Mouse (Mus musculus) MEL (cell line): ENCODE measurements around the gene Paxx. TPM values are rescaled to one million over a fixed set of nuclear protein-coding genes. Genes with fewer than 3 reads are reported as not detected.

Experiments used
- DNase-seq: peaks from one replicate; pipeline ENCODE4 v3.0.0; 2011; ENCODE audit warnings: low read depth, low spot score
- H3K27ac ChIP-seq: 2 replicates; pipeline ENCODE4 v1.5.1; 2012; ENCODE audit warnings: low read depth, mild to moderate bottlenecking, control low read depth, low read length, moderate library complexity; ENCODE audit not compliant: control insufficient read depth
- H3K27me3 ChIP-seq, 2 experiments: fragments of 150-350 bp in 1 of 2; sonication (generic) in 1 of 2; 2 replicates each; pipeline ENCODE4 v1.6.1; 2012; ENCODE audit warnings: low read length in 2 of 2, mild to moderate bottlenecking in 2 of 2, improper control_type of control experiment in 1 of 2, moderate library complexity in 1 of 2; ENCODE audit not compliant: insufficient read depth in 2 of 2, control insufficient read depth in 1 of 2
- H3K36me3 ChIP-seq, 2 experiments: 2 replicates each; pipeline ENCODE4 v1.6.1; 2012 to 2014; ENCODE audit warnings: low read length in 2 of 2, improper control_type of control experiment in 1 of 2, inconsistent platforms in 1 of 2, mild to moderate bottlenecking in 1 of 2; ENCODE audit not compliant: insufficient read depth in 2 of 2, control insufficient read depth in 1 of 2
- H3K4me1 ChIP-seq, 2 experiments: fragments of 150-350 bp in 1 of 2; sonication (generic) in 1 of 2; 2 replicates each; pipeline ENCODE4 v1.6.1; 2012; ENCODE audit warnings: low read length in 2 of 2, improper control_type of control experiment in 1 of 2, mild to moderate bottlenecking in 1 of 2; ENCODE audit not compliant: insufficient read depth in 2 of 2, control insufficient read depth in 1 of 2
- H3K4me3 ChIP-seq, 2 experiments: fragments of 150-350 bp in 1 of 2; sonication (generic) in 1 of 2; 2 replicates each; pipeline ENCODE4 v1.5.1; 2012; ENCODE audit warnings: low read depth in 2 of 2, low read length in 2 of 2, mild to moderate bottlenecking in 2 of 2, moderate library complexity in 2 of 2, control low read depth in 1 of 2, improper control_type of control experiment in 1 of 2; ENCODE audit not compliant: control insufficient read depth in 1 of 2, insufficient read depth in 1 of 2
- H3K79me2 ChIP-seq: 2 replicates; pipeline ENCODE4 v1.6.1; 2012; ENCODE audit warnings: mild to moderate bottlenecking, low read length, moderate library complexity; ENCODE audit not compliant: control insufficient read depth, poor library complexity, insufficient read depth
- H3K9ac ChIP-seq: 2 replicates; pipeline ENCODE4 v1.6.1; 2012; ENCODE audit warnings: low read depth, mild to moderate bottlenecking, control low read depth, low read length, moderate library complexity; ENCODE audit not compliant: control insufficient read depth, poor library complexity, severe bottlenecking
- H3K9me3 ChIP-seq: fragments of 150-350 bp; sonication (generic); replicated peaks from 2 replicates; pipeline ENCODE4 v1.6.1; 2012; ENCODE audit warnings: mild to moderate bottlenecking, low read length, improper control_type of control experiment, moderate library complexity; ENCODE audit not compliant: insufficient read depth
- CHD2 ChIP-seq: IDR thresholded peaks from 2 replicates; pipeline ENCODE4 v1.6.1; 2011; ENCODE audit warnings: low read length, improper control_type of control experiment
- ELF1 ChIP-seq: IDR thresholded peaks from 2 replicates; pipeline ENCODE4 v1.6.1; 2014; ENCODE audit warnings: low read depth, mild to moderate bottlenecking, inconsistent platforms, low read length, improper control_type of control experiment, moderate library complexity
- ETS1 ChIP-seq: IDR thresholded peaks from 2 replicates; pipeline ENCODE4 v1.6.1; 2012; ENCODE audit warnings: low read depth, mild to moderate bottlenecking, inconsistent platforms, low read length, improper control_type of control experiment, moderate library complexity
- GABPA ChIP-seq: IDR thresholded peaks from 2 replicates; pipeline ENCODE4 v1.6.1; 2012; ENCODE audit warnings: low read depth, mild to moderate bottlenecking, inconsistent platforms, low read length, improper control_type of control experiment, moderate library complexity
- GATA1 ChIP-seq: IDR thresholded peaks from 2 replicates; pipeline ENCODE4 v1.6.1; 2011; ENCODE audit warnings: low read depth, low read length, improper control_type of control experiment
- HCFC1 ChIP-seq: IDR thresholded peaks from 2 replicates; pipeline ENCODE4 v1.6.1; 2012; ENCODE audit warnings: low read depth, mild to moderate bottlenecking, inconsistent platforms, low read length, improper control_type of control experiment, moderate library complexity
- JUND ChIP-seq: IDR thresholded peaks from 2 replicates; pipeline ENCODE4 v1.6.1; 2011; ENCODE audit warnings: low read depth, mild to moderate bottlenecking, improper control_type of control experiment, low read length
- KAT2A ChIP-seq: conservative IDR thresholded peaks from 2 replicates; pipeline ENCODE4 v1.6.1; 2012; ENCODE audit warnings: low read depth, low read length, improper control_type of control experiment, inconsistent platforms
- MAZ ChIP-seq: IDR thresholded peaks from 2 replicates; pipeline ENCODE4 v1.6.1; 2012; ENCODE audit warnings: low read depth, mild to moderate bottlenecking, inconsistent platforms, low read length, improper control_type of control experiment
- MEF2A ChIP-seq: IDR thresholded peaks from 2 replicates; pipeline ENCODE4 v1.6.1; 2014; ENCODE audit warnings: low read depth, mild to moderate bottlenecking, inconsistent platforms, low read length, improper control_type of control experiment; ENCODE audit not compliant: poor library complexity, insufficient replicate concordance, severe bottlenecking; ENCODE audit errors: extremely low read depth
- MXI1 ChIP-seq: IDR thresholded peaks from 2 replicates; pipeline ENCODE4 v1.6.1; 2011; ENCODE audit warnings: mild to moderate bottlenecking, low read depth, low read length, improper control_type of control experiment
- MYB ChIP-seq: IDR thresholded peaks from 2 replicates; pipeline ENCODE4 v1.6.1; 2011; ENCODE audit warnings: mild to moderate bottlenecking, low read depth, low read length, improper control_type of control experiment
- NELFE ChIP-seq: IDR thresholded peaks from 2 replicates; pipeline ENCODE4 v1.6.1; 2011; ENCODE audit warnings: low read depth, low read length, improper control_type of control experiment
- NRF1 ChIP-seq: IDR thresholded peaks from 2 replicates; pipeline ENCODE4 v1.6.1; 2014; ENCODE audit warnings: low read depth, mild to moderate bottlenecking, inconsistent platforms, low read length, improper control_type of control experiment, moderate library complexity; ENCODE audit not compliant: poor library complexity, insufficient read depth, severe bottlenecking
- POLR2A ChIP-seq, 2 experiments: IDR thresholded peaks; 2 replicates each; pipeline ENCODE4 v1.6.1; 2011 to 2012; ENCODE audit warnings: low read length in 2 of 2, mild to moderate bottlenecking in 2 of 2, control low read depth in 1 of 2, improper control_type of control experiment in 1 of 2, low read depth in 1 of 2, moderate library complexity in 1 of 2; ENCODE audit not compliant: control insufficient read depth in 1 of 2, insufficient read depth in 1 of 2, poor library complexity in 1 of 2
- RAD21 ChIP-seq: IDR thresholded peaks from 2 replicates; pipeline ENCODE4 v1.6.1; 2011; ENCODE audit warnings: mild to moderate bottlenecking, low read depth, low read length, improper control_type of control experiment
- RCOR1 ChIP-seq: IDR thresholded peaks from 2 replicates; pipeline ENCODE4 v1.6.1; 2012; ENCODE audit warnings: low read depth, mild to moderate bottlenecking, inconsistent platforms, low read length, improper control_type of control experiment
- SIN3A ChIP-seq: IDR thresholded peaks from 2 replicates; pipeline ENCODE4 v1.6.1; 2012; ENCODE audit warnings: low read length, improper control_type of control experiment, inconsistent platforms
- SMC3 ChIP-seq: IDR thresholded peaks from 2 replicates; pipeline ENCODE4 v1.6.1; 2011; ENCODE audit warnings: low read depth, low read length, improper control_type of control experiment
- TAL1 ChIP-seq: IDR thresholded peaks from 2 replicates; pipeline ENCODE4 v1.6.1; 2012; ENCODE audit warnings: mild to moderate bottlenecking, inconsistent platforms, low read length, moderate library complexity, mixed read lengths
- TBP ChIP-seq: IDR thresholded peaks from 2 replicates; pipeline ENCODE4 v1.8.0; 2011; ENCODE audit warnings: low read depth, low read length, improper control_type of control experiment
- TCF12 ChIP-seq: IDR thresholded peaks from 2 replicates; pipeline ENCODE4 v1.6.1; 2014; ENCODE audit warnings: low read depth, mild to moderate bottlenecking, inconsistent platforms, low read length, improper control_type of control experiment, moderate library complexity
- UBTF ChIP-seq: IDR thresholded peaks from 2 replicates; pipeline ENCODE4 v1.6.1; 2012; ENCODE audit warnings: low read depth, mild to moderate bottlenecking, inconsistent platforms, low read length, improper control_type of control experiment, moderate library complexity, borderline replicate concordance; ENCODE audit not compliant: insufficient read depth
- USF2 ChIP-seq, 2 experiments: IDR thresholded peaks; 2 replicates each; pipeline ENCODE4 v1.6.1; 2011 to 2012; ENCODE audit warnings: improper control_type of control experiment in 2 of 2, low read length in 2 of 2, borderline replicate concordance in 1 of 2, inconsistent platforms in 1 of 2, low read depth in 1 of 2, mild to moderate bottlenecking in 1 of 2; ENCODE audit not compliant: insufficient read depth in 1 of 2
- ZC3H11A ChIP-seq: IDR thresholded peaks from 2 replicates; pipeline ENCODE4 v1.6.1; 2012; ENCODE audit warnings: low read depth, mild to moderate bottlenecking, inconsistent platforms, low read length, improper control_type of control experiment
- ZMIZ1 ChIP-seq: IDR thresholded peaks from 2 replicates; pipeline ENCODE4 v1.6.1; 2012; ENCODE audit warnings: low read depth, mild to moderate bottlenecking, inconsistent platforms, low read length, improper control_type of control experiment, moderate library complexity
- polyA plus RNA-seq, 2 experiments: library from polyadenylated mRNA; stranded (reverse) in 1 of 2; unstranded in 1 of 2; fragments of >175 nt in 1 of 2; fragments of >200 nt in 1 of 2; gene quantifications; 2 replicates each; pipeline versions ENCODE4 v1.2.1 to v1.2.4; 2012; ENCODE audit warnings: low replicate concordance in 2 of 2, low read depth in 1 of 2; ENCODE audit not compliant: insufficient read length in 2 of 2, insufficient read depth in 1 of 2, missing spikeins in 1 of 2
- total RNA-seq: library from RNA; depleted of rRNA; stranded (reverse); fragments of 300-350 nt; gene quantifications from 2 replicates; pipeline ENCODE4 v1.2.3, GENCODE M21; 2012

The Paxx gene
- total and polyA plus RNA-seq, 3 experiments, result 18.5 to 22.1 TPM; not detected in 1

GRCm38 (mm10) chr2:25429435-25430180 is 31.3 kb downstream of the Paxx start:
- no peak overlapping the region for H3K27ac ChIP-seq
- H3K27me3 ChIP-seq, result no peaks in the 10 kb centered on the region
- no peak for TF ChIP-seq MXI1
- no peak for TF ChIP-seq MYB
- TF ChIP-seq SIN3A, result no peak
- TF ChIP-seq TCF12, result no peak
- no peak for TF ChIP-seq ETS1
- no peak for TF ChIP-seq MAZ
- no peak for TF ChIP-seq GATA1
- DNase-seq, result no peak
- peaks cover 0 to 7% of the 10 kb centered on the region in 2 experiments; a peak in 2 of 4 replicates for H3K36me3 ChIP-seq
- peaks cover 2% of the 10 kb centered on the region; the same call in 1 of the 2 replicates for H3K79me2 ChIP-seq
- H3K9me3 ChIP-seq, result no peaks in the 10 kb centered on the region
- H3K4me3 ChIP-seq, result peak overlapping the region; percentile 55 to 80
- H3K9ac ChIP-seq, result peak overlapping the region; percentile 68
- peaks cover 8 to 23% of the 10 kb centered on the region in 2 experiments; a peak in 3 of 4 replicates for H3K4me1 ChIP-seq

GRCm38 (mm10) chr2:25428442-25429236 is 32.3 kb downstream of the Paxx start, which contains the start of gene Abca2:
Abca2 (plus strand) TSS chr2:25428703.
- Histone ChIP-seq H3K9me3 (no peaks in the 10 kb centered on the region), H3K4me1 (peaks cover 8 to 23% of the 10 kb centered on the region in 2 experiments; a peak in 3 of 4 replicates), H3K27me3 (no peaks in the 10 kb centered on the region), H3K79me2 (peaks cover 2% of the 10 kb centered on the region; the same call in 1 of the 2 replicates), H3K36me3 (peaks cover 0 to 7% of the 10 kb centered on the region in 2 experiments; a peak in 2 of 4 replicates), H3K27ac (no peak within 1 kb of the TSS), H3K9ac (peak within 1 kb of the TSS; percentile 70), H3K4me3 (peak within 1 kb of the TSS; percentile 55 to 80)
- DNase-seq, result peak; percentile 96
- TF ChIP-seq ELF1, result 0 out of 2 replicates have a peak, but pooled peaks have one; percentile 41
- no peak for TF ChIP-seq GABPA
- TF ChIP-seq TCF12, result peak; percentile 54; the same call in 1 of the 2 replicates
- no peak for TF ChIP-seq JUND
- TF ChIP-seq NRF1, result peak; percentile 85
- peak; percentile 36; the same call in 1 of the 2 replicates for TF ChIP-seq TBP
- no peak for TF ChIP-seq MYB
- no peak for TF ChIP-seq TAL1
- TF ChIP-seq HCFC1, result peak; percentile 73
- no peak; the same call in 1 of the 2 replicates for TF ChIP-seq KAT2A
- TF ChIP-seq MXI1, result peak; percentile 67
- TF ChIP-seq GATA1, result no peak
- peak; percentile 72 to 86; a peak in 3 of 4 replicates for TF ChIP-seq POLR2A (IDR thresholded peaks at IDR 0.05; ENCODE audit: control insufficient read depth in 1 of 2, insufficient read depth in 1 of 2, low read depth in 1 of 2, low read length in 2 of 2, poor library complexity in 1 of 2)
- peak; percentile 44; the same call in 1 of the 2 replicates for TF ChIP-seq RCOR1
- peak; percentile 34 for TF ChIP-seq RAD21
- no peak for TF ChIP-seq USF2 (IDR thresholded peaks at IDR 0.05; ENCODE audit: borderline replicate concordance in 1 of 2, insufficient read depth in 1 of 2, low read depth in 1 of 2, low read length in 2 of 2)
- peak; percentile 47 for TF ChIP-seq SMC3
- peak; percentile 75 for TF ChIP-seq NELFE
- no peak for TF ChIP-seq ZC3H11A
- TF ChIP-seq CHD2, result no peak
- 0 out of 2 replicates have a peak, but pooled peaks have one; percentile 59 for TF ChIP-seq UBTF
- peak; percentile 51; the same call in 1 of the 2 replicates for TF ChIP-seq ZMIZ1
- TF ChIP-seq MAZ, result peak; percentile 99
- TF ChIP-seq MEF2A, result no peak
